ENCODE assay signal across 10 mouse cellular contexts in the genomic region with DNA sequence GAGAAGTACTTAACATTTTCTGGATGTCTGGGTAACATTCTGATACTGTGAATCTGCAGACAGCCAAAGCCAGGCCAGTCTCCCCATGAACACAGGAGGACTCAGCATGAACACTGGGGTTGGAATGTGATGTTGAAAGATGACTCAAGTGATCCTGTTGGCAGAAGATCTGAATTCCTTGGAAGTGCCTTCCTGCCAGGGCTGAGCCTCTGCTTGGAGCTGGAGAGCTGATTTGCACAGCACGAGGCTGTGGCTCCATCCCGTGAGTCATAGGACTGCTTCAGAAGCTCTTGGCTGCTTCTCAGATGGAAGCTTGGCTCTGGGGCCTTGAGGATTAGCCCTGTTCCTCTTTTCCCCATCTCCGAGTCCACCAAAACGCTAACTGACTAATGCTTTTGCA.
DNase-seq lines count a peak whose midpoint lies in the region; ATAC-seq and TF ChIP-seq lines count a peak whose summit lies in the region.
"Had no signal": no experiment of that assay in that cellular context is flagged by ENCODE, and none has a peak within 500 bp of the region (broad histone marks: within the 10 kb centered on the region; RNA-seq: fewer than 3 reads in every experiment).

No protein-coding gene starts in this region.

- no peak overlapping the region for H3K4me2 ChIP-seq in kidney, embryonic 16.5 days (replicated peaks; ENCODE audit: low read depth, low read length)
- H3K4me2 ChIP-seq in lung, embryonic 14.5 days = no peak overlapping the region
- H3K4me2 ChIP-seq in hindbrain, embryonic 14.5 days (replicated peaks) = no peak overlapping the region
- H3K4me2 ChIP-seq: hindbrain, embryonic 12.5 days; limb, embryonic 13.5 days had no signal

- no peak for TF ChIP-seq CTCF in kidney, adult 2 months (conservative IDR thresholded peaks at IDR 0.05; ENCODE audit: insufficient read depth, insufficient read length, low read depth, low read length)
- no peak for TF ChIP-seq CTCF in gastrocnemius, adult 2 months (IDR thresholded peaks at IDR 0.05)
- no peak for TF ChIP-seq CTCF in lung, embryonic 14.5 days (IDR thresholded peaks at IDR 0.05; ENCODE audit: low read depth)

- no peaks in the 10 kb centered on the region for H3K27me3 ChIP-seq in kidney, adult 2 months (replicated peaks; ENCODE audit: control insufficient read depth, insufficient read depth, low read length)
- no peaks in the 10 kb centered on the region for H3K27me3 ChIP-seq in kidney, embryonic 16.5 days (ENCODE audit: insufficient read depth, low read length)
- no peaks in the 10 kb centered on the region for H3K27me3 ChIP-seq in lung, embryonic 14.5 days (ENCODE audit: insufficient read depth, low read length)
- no peaks in the 10 kb centered on the region for H3K27me3 ChIP-seq in hindbrain, embryonic 14.5 days (ENCODE audit: control insufficient read depth, insufficient read depth, low read length)
- H3K27me3 ChIP-seq: limb, embryonic 13.5 days had no signal

- no peaks in the 10 kb centered on the region for H3K4me1 ChIP-seq in kidney, adult 2 months (ENCODE audit: control insufficient read depth, insufficient read depth, low read length)
- no peaks in the 10 kb centered on the region for H3K4me1 ChIP-seq in kidney, embryonic 16.5 days (ENCODE audit: insufficient read depth, low read length)
- no peaks in the 10 kb centered on the region for H3K4me1 ChIP-seq in lung, embryonic 14.5 days (ENCODE audit: insufficient read depth)
- H3K4me1 ChIP-seq in hindbrain, embryonic 14.5 days (replicated peaks; ENCODE audit: control insufficient read depth, insufficient read depth, low read length) = no peaks in the 10 kb centered on the region
- H3K4me1 ChIP-seq: hindbrain, embryonic 12.5 days; limb, embryonic 13.5 days had no signal

- WGBS in kidney, adult 2 months = 64% methylated on average over 4 of the region's 4 CpGs
- 73% methylated on average over 4 of the region's 4 CpGs for WGBS in kidney, embryonic 16.5 days
- WGBS in lung, embryonic 14.5 days = 36% methylated on average over 4 of the region's 4 CpGs
- 65% methylated on average over 4 of the region's 4 CpGs for WGBS in hindbrain, embryonic 14.5 days

- TF ChIP-seq POLR2A in kidney, adult 2 months (IDR thresholded peaks at IDR 0.05; ENCODE audit: low read depth, low read length) = no peak

- H3K9ac ChIP-seq in kidney, embryonic 16.5 days (replicated peaks; ENCODE audit: low read length) = no peak overlapping the region
- no peak overlapping the region for H3K9ac ChIP-seq in lung, embryonic 14.5 days
- no peak overlapping the region for H3K9ac ChIP-seq in hindbrain, embryonic 14.5 days
- H3K9ac ChIP-seq: hindbrain, embryonic 12.5 days; limb, embryonic 13.5 days had no signal

- peak; percentile 48 for DNase-seq in kidney, adult 2 months
- peak; percentile 98 for DNase-seq in NIH3T3 (ENCODE audit: low read depth)
- peak; percentile 73 for DNase-seq in gastrocnemius, adult 2 months
- peak; percentile 49 for DNase-seq in lung, embryonic 14.5 days
- DNase-seq in spleen, adult 12 weeks (ENCODE audit: low spot score) = no peak
- no peak for DNase-seq in hindbrain, embryonic 14.5 days (ENCODE audit: low spot score)
- no peak for DNase-seq in embryo, embryonic 10 days (ENCODE audit: low spot score)

- H3K4me3 ChIP-seq in kidney, adult 2 months (ENCODE audit: insufficient read depth, low read depth, low read length) = no peak overlapping the region
- H3K4me3 ChIP-seq in kidney, embryonic 16.5 days (ENCODE audit: low read length) = no peak overlapping the region
- no peak overlapping the region for H3K4me3 ChIP-seq in gastrocnemius, adult 2 months
- no peak overlapping the region for H3K4me3 ChIP-seq in lung, embryonic 14.5 days (ENCODE audit: low read depth, low read length)
- H3K4me3 ChIP-seq in hindbrain, embryonic 14.5 days (replicated peaks; ENCODE audit: low read length) = no peak overlapping the region
- H3K4me3 ChIP-seq: hindbrain, embryonic 12.5 days; limb, embryonic 13.5 days had no signal

- H3K27ac ChIP-seq in kidney, adult 2 months (ENCODE audit: insufficient read depth, low read depth, low read length) = no peak overlapping the region
- no peak overlapping the region for H3K27ac ChIP-seq in kidney, embryonic 16.5 days (ENCODE audit: low read length)
- H3K27ac ChIP-seq in gastrocnemius, adult 2 months = no peak overlapping the region
- no peak overlapping the region for H3K27ac ChIP-seq in lung, embryonic 14.5 days (ENCODE audit: low read depth)
- H3K27ac ChIP-seq in hindbrain, embryonic 14.5 days = no peak overlapping the region
- H3K27ac ChIP-seq: hindbrain, embryonic 12.5 days; limb, embryonic 13.5 days had no signal

- intact Hi-C loops in gastrocnemius, adult 2 months (cut with DNase I) = no loop called here

- no peaks in the 10 kb centered on the region for H3K36me3 ChIP-seq in kidney, adult 2 months (ENCODE audit: control insufficient read depth, insufficient read depth, low read length)
- no peaks in the 10 kb centered on the region for H3K36me3 ChIP-seq in kidney, embryonic 16.5 days (ENCODE audit: insufficient read depth, low read length)
- no peaks in the 10 kb centered on the region for H3K36me3 ChIP-seq in lung, embryonic 14.5 days (ENCODE audit: insufficient read depth)
- H3K36me3 ChIP-seq in hindbrain, embryonic 14.5 days (replicated peaks; ENCODE audit: control insufficient read depth, insufficient read depth) = no peaks in the 10 kb centered on the region
- H3K36me3 ChIP-seq: hindbrain, embryonic 12.5 days; limb, embryonic 13.5 days had no signal

- no peaks in the 10 kb centered on the region for H3K9me3 ChIP-seq in kidney, embryonic 16.5 days (ENCODE audit: low read length)
- H3K9me3 ChIP-seq in lung, embryonic 14.5 days (ENCODE audit: low read depth, low read length) = no peaks in the 10 kb centered on the region
- no peaks in the 10 kb centered on the region for H3K9me3 ChIP-seq in hindbrain, embryonic 14.5 days (ENCODE audit: control insufficient read depth, low read length)
- H3K9me3 ChIP-seq: hindbrain, embryonic 12.5 days had no signal

- ATAC-seq in kidney, embryonic 16.5 days (ENCODE audit: low FRiP score, low TSS enrichment) = no peak
- ATAC-seq in lung, embryonic 14.5 days (ENCODE audit: insufficient read depth) = peak; percentile 52; the same call in 1 of the 2 replicates
- no peak for ATAC-seq in hindbrain, embryonic 14.5 days (ENCODE audit: low FRiP score)

Comparison
In these comparisons a context has a peak if more than half of its experiments do, and no peak if none do; other contexts are left out.
1. DNase-seq: peak in kidney, adult 2 months (single experiment), NIH3T3 (single experiment), gastrocnemius, adult 2 months (single experiment) and lung, embryonic 14.5 days (single experiment); none in spleen, adult 12 weeks (single experiment), hindbrain, embryonic 14.5 days (single experiment) and embryo, embryonic 10 days (single experiment).